Mouse (Mus musculus): ENCODE measurements around the gene Tmem144.

Gene Tmem144

GRCm38 (mm10) chr3:79852654-79853166, at the start of gene Tmem144:
Gene Tmem144 (minus strand): TSS chr3:79852773.
- DNase-seq (ENCODE audit: low spot score in 2 of 2): peak in 1 of 2 experiments; percentile 23

GRCm38 (mm10) chr3:79901734-79902133, 49.2 kb upstream of the Tmem144 start:
- DNase-seq (ENCODE audit: low spot score in 2 of 2): no peak

- DNase-seq (ENCODE audit: low spot score in 2 of 2): no peak
Observed at GRCm38 (mm10) chr3:79901321-79901720, 48.7 kb upstream of the Tmem144 start.

GRCm38 (mm10) chr3:79900502-79900901, 47.9 kb upstream of the Tmem144 start:
- no peak for DNase-seq (ENCODE audit: low spot score in 2 of 2)

- no peak for DNase-seq (ENCODE audit: low spot score in 2 of 2)
Observed at GRCm38 (mm10) chr3:79899906-79900305, 47.3 kb upstream of the Tmem144 start.

GRCm38 (mm10) chr3:79898514-79898913, 45.9 kb upstream of the Tmem144 start:
- no peak for DNase-seq (ENCODE audit: low spot score in 2 of 2)

- DNase-seq (ENCODE audit: low spot score in 2 of 2): no peak
Observed at GRCm38 (mm10) chr3:79897534-79898370, 45.2 kb upstream of the Tmem144 start.

GRCm38 (mm10) chr3:79887966-79888365, 35.4 kb upstream of the Tmem144 start:
- no peak for DNase-seq (ENCODE audit: low spot score in 2 of 2)

GRCm38 (mm10) chr3:79887161-79887855, 34.7 kb upstream of the Tmem144 start:
- peak in 1 of 2 experiments; percentile 11 for DNase-seq (ENCODE audit: low spot score in 2 of 2)

- DNase-seq (ENCODE audit: low spot score in 2 of 2): peak in 1 of 2 experiments; percentile 17
Observed at GRCm38 (mm10) chr3:79886357-79887091, 34.0 kb upstream of the Tmem144 start.

- DNase-seq (ENCODE audit: low spot score in 2 of 2): no peak
Observed at GRCm38 (mm10) chr3:79885686-79886356, 33.2 kb upstream of the Tmem144 start.

- DNase-seq (ENCODE audit: low spot score in 2 of 2): peak; percentile 57 to 74
Observed at GRCm38 (mm10) chr3:79884761-79885189, 32.2 kb upstream of the Tmem144 start.

GRCm38 (mm10) chr3:79884305-79884704, 31.7 kb upstream of the Tmem144 start, which contains the start of gene Fam198b:
Gene Fam198b (plus strand): TSS chr3:79884533.
- no peak for DNase-seq (ENCODE audit: low spot score in 2 of 2)

- peak; percentile 23 to 40 for DNase-seq (ENCODE audit: low spot score in 2 of 2)
Observed at GRCm38 (mm10) chr3:79883092-79883491, 30.5 kb upstream of the Tmem144 start.

GRCm38 (mm10) chr3:79881645-79882044, 29.1 kb upstream of the Tmem144 start:
- no peak for DNase-seq (ENCODE audit: low spot score in 2 of 2)

GRCm38 (mm10) chr3:79879246-79879645, 26.7 kb upstream of the Tmem144 start:
- no peak for DNase-seq (ENCODE audit: low spot score in 2 of 2)

GRCm38 (mm10) chr3:79878350-79878749, 25.8 kb upstream of the Tmem144 start:
- DNase-seq (ENCODE audit: low spot score in 2 of 2): no peak

- no peak for DNase-seq (ENCODE audit: low spot score in 2 of 2)
Observed at GRCm38 (mm10) chr3:79875471-79875870, 22.9 kb upstream of the Tmem144 start.

- DNase-seq (ENCODE audit: low spot score in 2 of 2): no peak
Observed at GRCm38 (mm10) chr3:79867121-79867709, 14.6 kb upstream of the Tmem144 start.

GRCm38 (mm10) chr3:79866526-79866925, 14.0 kb upstream of the Tmem144 start:
- DNase-seq (ENCODE audit: low spot score in 2 of 2): no peak

GRCm38 (mm10) chr3:79866089-79866488, 13.5 kb upstream of the Tmem144 start:
- no peak for DNase-seq (ENCODE audit: low spot score in 2 of 2)

Measured in frontal cortex, postnatal 10 days (tissue).